Mouse (Mus musculus) ovary, postnatal 10 days (tissue): ENCODE measurements around the gene Bdkrb2.

ENCODE experiments used
- DNase-seq: peaks from one replicate; pipeline ENCODE4 v3.0.0; 2022; ENCODE audit warnings: low spot score

The Bdkrb2 gene

DNA sequence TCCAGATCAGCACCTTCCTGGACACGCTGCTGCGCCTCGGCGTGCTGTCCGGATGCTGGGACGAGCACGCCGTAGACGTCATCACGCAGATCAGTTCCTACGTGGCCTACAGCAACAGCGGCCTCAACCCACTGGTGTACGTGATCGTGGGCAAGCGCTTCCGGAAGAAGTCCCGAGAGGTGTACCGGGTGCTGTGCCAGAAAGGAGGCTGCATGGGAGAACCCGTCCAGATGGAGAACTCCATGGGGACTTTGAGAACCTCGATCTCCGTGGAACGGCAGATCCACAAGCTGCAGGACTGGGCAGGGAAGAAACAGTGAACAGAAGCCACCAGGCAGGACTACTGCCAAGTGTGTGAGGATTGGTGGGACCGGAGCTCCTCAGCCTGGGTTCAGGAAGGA, 29.3 kb downstream of the Bdkrb2 start:
- no peak for DNase-seq

DNA sequence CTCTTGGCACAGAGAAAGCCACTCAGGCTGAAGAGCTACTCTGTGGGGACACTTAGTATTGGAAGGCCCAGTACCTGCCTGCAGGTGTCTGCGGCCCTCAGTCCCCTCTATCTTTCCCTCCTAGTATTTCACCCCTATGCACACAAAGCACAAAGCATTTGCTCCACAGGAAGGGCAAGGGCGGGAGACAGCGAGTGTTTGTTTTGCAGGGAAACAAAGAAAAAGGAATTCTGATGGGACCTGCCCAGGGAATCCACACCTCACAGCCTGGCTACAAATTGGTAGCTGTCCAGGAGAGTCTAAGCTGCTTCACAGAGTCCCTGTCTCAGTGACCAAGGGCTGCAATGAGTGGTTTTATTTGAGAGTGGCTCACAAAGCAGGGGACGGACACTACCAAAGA, 30.4 kb downstream of the Bdkrb2 start:
- no peak for DNase-seq

DNA sequence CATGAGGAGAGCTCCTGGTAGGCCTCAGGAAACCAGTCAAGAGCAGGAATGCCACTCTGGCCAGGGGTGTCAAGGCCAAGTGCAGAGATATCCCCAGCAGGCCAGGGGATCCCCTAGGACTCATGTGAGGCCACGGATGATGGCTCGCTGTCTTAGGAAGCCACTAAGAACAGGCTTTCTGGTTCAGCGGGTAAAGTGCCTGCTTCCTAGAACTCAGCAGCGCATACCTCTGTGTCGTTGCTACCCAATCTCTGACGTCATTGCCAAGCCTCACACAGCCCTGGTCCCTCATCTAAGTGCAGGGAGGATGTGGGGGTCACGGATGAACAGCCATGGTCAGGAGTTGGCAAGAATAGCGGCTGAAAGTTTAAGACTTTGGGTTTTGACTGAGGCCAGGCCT, 34.1 kb downstream of the Bdkrb2 start:
- no peak for DNase-seq

DNA sequence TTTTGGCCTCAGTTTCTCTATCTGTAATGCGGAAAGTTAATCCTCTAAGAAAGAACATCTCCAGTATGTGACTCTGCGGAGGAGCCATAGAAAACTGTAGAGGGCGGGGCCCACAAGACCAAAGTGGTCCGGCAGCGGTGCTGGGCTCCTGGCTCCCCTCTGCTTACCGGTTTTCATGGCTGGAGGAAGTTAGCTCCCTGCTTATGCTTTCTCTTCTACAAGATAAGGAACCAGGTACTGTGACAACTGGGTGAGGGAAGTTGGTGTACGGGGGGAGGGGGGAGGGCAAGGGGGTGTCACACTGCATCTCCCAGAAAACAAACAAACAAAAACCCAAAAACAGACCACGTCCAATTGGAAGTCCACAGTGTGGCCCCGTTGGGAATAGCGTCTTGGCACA, 35.5 kb downstream of the Bdkrb2 start:
- no peak for DNase-seq

DNA sequence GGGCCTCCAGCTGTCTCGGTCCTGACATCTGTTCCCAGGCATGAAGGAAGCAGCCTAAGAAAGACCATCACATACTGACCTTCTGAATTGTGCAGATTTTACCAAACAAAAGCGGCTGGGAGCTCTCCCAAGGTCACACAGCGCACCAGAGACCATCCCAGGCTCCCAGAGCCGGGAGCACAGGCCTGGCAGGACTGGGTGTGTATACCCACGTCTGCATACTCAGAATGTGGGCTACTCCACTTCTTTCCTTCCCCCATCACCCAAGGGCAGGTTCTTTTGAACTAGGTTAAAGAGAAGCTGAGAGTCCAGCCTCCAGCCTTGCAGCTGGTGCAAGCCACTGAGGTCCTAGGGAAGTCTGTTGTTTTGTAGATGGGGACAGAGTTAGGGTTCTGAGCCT, 36.1 kb downstream of the Bdkrb2 start:
- DNase-seq, result no peak

DNA sequence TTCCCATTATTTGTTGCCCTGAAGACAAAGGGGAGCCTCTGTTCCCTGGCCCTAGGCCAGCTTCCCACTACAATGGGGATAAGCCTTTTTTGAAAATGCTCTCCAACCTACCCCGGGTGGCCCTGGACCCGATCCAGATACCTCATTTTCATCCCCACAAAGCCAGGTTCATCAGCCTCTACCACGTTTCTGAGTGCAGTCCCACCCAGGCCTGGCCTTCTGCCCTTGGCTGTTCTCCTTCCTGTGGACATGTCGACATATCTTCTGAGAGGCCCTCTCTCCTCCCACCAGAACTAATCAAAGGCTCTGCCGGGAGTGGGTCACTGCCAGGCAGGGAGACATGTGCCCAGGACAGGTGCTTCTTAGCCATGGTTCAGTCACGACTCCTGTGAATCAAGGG, 38.6 kb downstream of the Bdkrb2 start:
- no peak for DNase-seq

DNA sequence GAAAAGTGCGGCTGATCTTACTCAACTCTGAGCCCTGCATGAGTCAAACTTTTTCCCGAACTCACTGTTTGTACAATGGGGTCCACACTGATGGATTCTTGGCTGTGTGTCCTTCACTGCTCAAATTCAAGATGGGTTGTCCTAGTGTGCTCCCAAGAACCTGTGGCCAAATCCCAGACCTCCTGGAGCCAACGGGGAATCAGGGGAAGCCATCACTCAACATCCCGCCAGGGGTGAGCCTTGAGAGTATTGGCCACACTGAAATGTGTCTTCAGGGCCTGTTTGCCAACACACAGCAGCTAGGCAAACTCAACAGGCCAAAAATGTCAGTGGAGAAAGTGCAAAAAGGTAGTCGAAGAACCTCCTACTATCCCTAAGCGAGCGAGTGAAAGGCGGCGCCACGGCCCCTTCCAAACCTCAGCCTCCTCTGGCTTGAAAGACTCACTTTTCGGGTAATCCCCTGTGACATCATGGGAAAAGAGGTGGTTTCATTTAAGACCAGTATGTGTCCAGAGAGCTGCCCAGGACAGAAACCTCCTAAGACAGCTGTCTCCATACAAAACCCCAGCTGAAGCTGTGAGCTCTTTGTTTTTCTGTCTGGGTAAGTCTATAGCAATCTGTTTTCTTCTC, 39.7 kb downstream of the Bdkrb2 start, which contains the start of gene Bdkrb1:
TSS of gene Bdkrb1 (plus strand) at position 505 of the 630 bp plus-strand sequence.
- no peak for DNase-seq

DNA sequence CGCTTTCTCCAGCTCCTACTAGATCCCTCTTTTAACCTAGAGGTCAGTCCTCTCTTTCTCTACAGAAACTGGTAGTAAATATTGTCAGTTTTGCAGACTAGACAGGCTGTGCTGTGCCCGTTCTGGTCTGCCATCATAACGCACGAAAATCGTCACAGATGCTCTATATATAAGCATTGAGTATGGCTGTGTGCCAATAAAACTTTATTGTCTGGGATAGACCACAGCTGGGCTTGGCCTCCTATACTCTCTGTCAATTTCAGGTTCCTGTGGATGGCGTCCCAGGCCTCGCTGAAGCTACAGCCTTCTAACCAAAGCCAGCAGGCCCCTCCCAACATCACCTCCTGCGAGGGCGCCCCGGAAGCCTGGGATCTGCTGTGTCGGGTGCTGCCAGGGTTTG, 40.9 kb downstream of the Bdkrb2 start:
- DNase-seq, result no peak

DNA sequence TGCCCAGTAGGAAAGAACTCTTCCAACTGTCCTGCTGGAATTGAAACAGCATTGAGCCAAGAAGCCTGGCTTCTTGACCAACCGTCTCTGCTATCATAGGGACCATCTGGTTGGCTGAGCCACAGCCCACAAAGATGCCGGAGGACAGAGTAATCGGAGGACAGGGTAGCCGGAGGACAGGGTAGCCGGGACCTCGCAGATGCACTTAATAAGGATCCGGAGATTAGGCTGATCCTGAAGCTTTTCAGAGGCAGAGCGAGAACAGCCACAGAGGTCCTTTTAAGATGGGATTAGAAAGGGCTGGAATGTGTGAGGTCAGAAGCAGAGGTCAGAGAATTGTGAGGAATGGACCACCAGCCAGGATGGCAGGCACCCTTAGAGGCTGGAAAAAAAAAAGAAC, 42.2 kb downstream of the Bdkrb2 start:
- no peak for DNase-seq

DNA sequence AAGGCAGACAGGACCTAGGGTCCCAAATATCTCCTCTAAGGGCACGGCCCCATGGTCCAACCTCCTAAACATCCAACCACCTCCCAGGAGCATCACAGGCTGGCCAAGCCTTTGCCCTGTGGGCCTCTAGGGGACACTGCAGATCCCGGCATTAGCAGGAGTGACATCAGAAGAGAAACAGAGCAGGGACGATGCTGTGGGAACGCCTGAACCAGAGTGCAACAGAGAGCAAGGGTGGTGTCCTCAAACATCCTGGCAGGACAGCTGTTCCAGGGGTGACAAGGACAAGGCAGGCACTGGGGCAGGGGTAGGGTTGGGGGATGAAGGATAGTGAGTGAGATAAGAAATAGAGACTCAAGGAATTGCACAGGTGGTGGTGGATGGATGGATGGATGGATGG, 43.9 kb downstream of the Bdkrb2 start:
- DNase-seq, result no peak

DNA sequence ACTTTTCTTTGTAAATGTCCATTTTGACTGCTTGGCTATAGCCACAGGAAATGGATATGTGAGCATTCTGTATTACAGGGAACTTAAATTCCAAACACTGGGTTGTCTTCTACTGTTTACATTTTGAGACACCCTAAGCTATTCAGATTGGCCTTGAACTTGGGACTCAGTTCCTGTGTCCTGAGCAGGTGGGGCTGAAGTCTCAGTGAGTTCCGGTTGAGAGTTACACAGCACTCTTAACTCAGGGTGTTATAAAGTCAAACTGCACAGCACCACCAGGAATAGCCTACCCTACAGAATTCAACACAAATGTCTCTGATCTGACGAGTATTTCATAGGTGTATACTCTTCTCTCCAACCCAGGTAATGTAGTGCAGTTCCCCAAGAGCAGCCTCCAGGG, 48.0 kb downstream of the Bdkrb2 start:
- no peak for DNase-seq

DNA sequence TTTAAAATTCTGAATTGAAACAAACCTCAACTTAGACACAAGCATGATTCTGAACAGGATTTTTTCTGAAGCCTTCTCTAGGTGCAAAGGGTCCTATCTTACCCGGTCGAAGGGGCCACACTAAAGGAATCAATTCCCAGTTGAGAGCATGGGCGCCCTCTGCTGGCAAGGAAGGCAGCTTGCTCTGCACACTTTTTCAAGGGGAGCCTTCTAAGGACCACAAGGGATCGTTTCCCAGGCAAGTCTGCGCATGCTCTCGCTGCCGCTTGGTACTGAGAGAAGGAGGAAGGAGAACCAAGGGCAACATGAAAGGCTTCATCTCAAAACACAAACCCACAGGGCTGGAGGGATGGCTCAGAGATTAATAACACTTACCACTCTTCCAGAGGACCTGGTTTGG, 48.7 kb downstream of the Bdkrb2 start:
- no peak for DNase-seq

DNA sequence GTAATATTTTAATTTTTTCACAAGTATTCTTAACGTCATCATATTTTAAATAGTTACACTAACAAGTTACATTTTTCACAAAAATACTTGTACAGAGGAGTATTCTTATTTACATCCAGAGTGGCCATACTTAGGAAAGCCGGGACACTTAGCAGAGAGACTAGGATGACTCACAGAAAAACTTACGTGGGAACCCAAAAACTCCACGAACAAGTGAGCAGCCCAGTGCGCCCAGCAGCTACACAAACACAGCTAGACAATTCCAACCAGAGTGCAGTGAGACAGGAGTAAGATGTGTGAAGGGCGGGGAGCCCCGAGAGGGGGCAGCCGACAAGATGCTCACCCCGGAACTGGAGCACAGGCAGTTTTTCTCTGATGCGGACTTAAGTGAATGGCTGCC, 50.5 kb downstream of the Bdkrb2 start:
- no peak for DNase-seq

DNA sequence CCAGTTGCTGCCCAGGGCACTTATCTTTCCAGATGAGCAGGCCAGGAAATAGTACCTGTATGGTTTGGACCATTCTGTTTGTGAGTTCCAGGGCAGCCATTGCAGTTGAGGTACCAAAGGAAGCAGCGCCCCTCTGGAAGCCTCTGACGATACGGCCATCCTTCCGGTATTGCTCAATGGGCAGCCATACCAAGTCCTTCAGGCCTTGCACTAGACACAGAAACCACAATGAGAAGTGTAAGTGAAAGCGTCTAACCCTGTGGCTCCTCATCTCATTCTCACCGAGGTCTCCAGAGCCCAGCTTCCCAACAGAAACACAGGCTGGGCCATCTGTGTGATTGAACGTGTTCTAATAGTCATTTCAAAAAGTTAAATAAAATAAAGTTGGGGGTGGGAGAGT, 59.0 kb downstream of the Bdkrb2 start:
- DNase-seq, result no peak

DNA sequence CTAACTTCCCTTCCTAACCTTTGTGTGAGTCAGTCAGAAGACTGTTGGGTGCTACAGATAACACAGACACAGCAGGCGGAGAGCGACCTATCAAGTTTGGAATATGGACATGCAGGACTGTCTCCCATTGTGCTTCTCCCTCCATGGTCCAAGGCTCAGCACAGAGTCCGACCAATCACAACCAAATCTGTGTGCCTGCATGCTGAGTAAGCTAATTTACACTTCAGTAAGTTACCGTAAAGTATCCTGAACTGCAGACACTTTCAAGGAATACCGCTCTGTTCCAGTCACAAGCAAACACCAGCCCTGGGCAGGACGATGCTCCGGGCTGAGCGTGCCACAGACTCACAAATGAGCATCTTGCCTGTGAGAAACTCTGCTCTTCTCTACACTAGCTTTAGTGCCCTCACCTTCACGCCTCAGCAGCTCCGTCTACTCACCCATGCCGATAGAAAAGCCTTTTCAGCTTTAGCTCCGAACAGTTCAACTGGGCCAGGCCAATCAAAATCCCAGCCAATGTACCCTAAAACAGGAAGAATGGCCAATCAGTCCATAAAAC, 60.0 kb downstream of the Bdkrb2 start:
- no peak for DNase-seq

DNA sequence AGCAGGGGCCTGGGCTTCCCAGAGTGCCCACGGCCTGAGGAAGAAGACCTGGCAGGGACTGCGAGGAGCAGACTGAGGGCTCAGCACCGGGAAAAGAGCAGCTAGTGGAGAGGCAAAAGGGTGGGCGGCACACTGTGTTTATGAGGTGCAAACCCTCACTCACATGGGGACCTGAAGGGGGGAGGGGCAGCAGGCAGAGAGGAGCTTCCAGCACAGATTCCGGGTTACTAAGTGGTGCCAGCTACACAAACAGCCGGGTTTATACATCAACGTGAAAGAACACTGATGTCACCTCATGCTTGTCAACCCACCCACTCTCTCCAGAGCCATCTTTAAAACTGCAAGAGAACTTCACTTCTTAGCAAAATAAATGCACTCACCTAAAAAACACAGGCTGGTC, 62.8 kb downstream of the Bdkrb2 start:
- DNase-seq, result no peak

DNA sequence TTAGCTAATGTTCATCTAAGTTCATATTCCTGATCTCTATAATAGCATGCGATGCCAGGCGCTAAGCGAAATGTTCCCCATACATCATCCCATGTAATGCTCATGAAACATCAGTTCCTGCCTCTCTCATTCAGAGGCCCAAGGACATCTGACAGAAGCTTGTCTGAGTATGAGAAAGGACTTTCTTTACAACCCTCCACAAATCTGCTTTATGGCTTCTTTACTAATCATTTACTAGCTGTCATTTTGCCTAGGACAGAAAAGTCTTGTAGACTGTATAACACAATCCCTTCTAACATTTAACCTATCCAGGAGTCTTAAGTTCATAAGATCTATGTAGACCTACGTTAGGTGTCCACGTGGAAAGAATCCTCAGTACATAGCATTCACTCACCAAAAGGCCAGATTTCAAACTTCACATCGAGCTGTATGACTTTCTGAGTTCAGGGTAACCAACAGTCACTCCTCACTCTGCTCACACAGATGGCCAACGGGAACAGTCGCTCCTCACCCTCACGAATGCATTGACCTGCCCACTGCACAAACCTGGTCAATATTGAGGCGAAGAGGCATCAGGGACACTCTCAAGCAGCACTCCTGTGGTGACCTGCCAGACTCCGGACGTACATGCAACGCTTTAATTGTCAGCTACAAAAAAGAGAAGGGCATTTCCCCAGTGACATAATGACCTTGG, 71.5 kb downstream of the Bdkrb2 start:
- no peak for DNase-seq

DNA sequence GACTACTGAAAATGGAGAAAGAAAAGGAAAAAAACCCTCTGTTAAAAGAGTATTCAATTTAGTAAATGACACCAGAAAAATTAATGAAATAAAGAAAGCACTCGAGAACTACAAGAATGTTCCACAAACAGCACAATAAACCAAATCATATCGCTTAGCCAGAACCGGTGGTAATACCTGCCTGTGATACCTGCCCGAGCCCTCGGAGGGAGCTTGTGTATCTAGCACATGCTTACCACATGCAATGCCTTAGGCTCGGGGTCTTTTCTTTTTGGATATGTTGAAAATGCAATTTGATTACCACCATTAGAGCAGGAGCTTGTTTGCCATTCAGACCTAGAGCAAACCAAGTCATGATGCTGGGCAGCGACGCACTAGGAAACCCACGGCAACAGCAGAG, 73.5 kb downstream of the Bdkrb2 start:
- no peak for DNase-seq

DNA sequence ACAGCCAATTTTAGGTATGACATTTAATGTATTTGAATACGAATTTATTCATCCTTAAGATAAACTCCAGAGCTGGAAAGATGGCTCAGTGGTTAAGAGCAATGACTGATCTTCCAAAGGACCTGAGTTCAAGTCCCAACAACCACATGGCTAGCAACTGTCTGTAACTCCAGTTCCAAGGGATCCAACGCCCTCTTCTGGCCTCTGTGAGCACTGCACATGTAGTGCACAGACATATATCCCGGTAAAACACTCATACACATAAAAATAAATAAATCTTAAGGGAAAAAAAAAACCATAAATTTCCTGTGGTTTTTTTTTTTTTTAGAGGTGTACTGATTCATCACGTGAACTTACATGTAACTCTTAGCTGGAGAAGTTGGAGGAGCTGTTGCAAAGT, 74.5 kb downstream of the Bdkrb2 start:
- no peak for DNase-seq

DNA sequence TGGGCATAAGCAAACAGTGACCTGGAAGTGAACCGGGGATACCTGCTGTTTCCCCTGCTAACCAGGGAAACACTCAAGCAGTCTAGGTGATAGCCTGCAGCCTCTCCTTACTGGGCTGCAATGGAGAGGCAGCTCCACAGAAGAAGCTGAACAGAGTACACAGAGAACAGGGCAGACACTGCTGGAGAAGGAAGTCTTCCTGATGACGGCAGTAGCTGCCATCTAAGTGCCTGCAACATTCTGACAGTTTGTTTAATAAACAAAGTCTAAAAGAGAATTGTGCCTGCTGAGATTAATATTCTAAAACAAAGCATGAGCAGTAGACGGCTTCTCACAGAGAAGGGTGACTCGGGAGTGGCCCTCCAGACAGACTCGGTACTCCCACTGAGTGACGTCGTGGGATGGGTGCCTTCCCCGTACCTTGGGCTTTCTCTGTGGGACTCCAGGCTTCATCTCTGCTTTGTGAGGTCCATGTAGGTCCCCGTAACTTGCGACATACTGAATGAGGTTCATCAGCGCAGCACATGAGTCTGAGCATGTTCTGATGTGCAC, 79.8 kb downstream of the Bdkrb2 start:
- DNase-seq, result no peak
